ENCODE assay signal across 9 mouse cellular contexts in genomic region chr14:29267233-29267874, GRCm38 (mm10).
DNase-seq lines count a peak whose midpoint lies in the region; ATAC-seq and TF ChIP-seq lines count a peak whose summit lies in the region.
"Had no signal": no experiment of that assay in that cellular context is flagged by ENCODE, and none has a peak within 500 bp of the region (broad histone marks: within the 10 kb centered on the region; RNA-seq: fewer than 3 reads in every experiment).

No protein-coding gene starts in this region.

- no peaks in the 10 kb centered on the region for H3K27me3 ChIP-seq in forebrain, postnatal 0 days (ENCODE audit: insufficient read depth, low read length)
- H3K27me3 ChIP-seq in forebrain, embryonic 13.5 days = no peaks in the 10 kb centered on the region
- no peaks in the 10 kb centered on the region for H3K27me3 ChIP-seq in forebrain, embryonic 10.5 days (ENCODE audit: poor library complexity, severe bottlenecking)
- H3K27me3 ChIP-seq: lung, embryonic 15.5 days had no signal

- ATAC-seq in forebrain, postnatal 0 days = no peak
- no peak for ATAC-seq in forebrain, embryonic 13.5 days

- H3K9me3 ChIP-seq in forebrain, postnatal 0 days (ENCODE audit: low read length) = no peaks in the 10 kb centered on the region
- no peaks in the 10 kb centered on the region for H3K9me3 ChIP-seq in forebrain, embryonic 13.5 days (replicated peaks)
- H3K9me3 ChIP-seq in forebrain, embryonic 10.5 days = no peaks in the 10 kb centered on the region
- H3K9me3 ChIP-seq: lung, embryonic 15.5 days had no signal

- peak; percentile 18 for DNase-seq in forebrain, postnatal 0 days
- peak; percentile 8 for DNase-seq in right cerebral cortex, postnatal 4 days
- DNase-seq in right cerebral cortex, adult 18-20 months = no peak
- peak; percentile 37 to 57 for DNase-seq in kidney, postnatal 4 days
- no peak for DNase-seq in spleen, postnatal 36 days (ENCODE audit: low spot score in 2 of 2)
- no peak for DNase-seq in urinary bladder, postnatal 10 days (ENCODE audit: low spot score)
- DNase-seq in forebrain, embryonic 10.5 days (ENCODE audit: extremely low spot score, low spot score) = no peak

- WGBS in forebrain, postnatal 0 days = 59% methylated on average over 5 of the region's 5 CpGs
- WGBS in forebrain, embryonic 13.5 days = 66% methylated on average over 5 of the region's 5 CpGs
- WGBS in forebrain, embryonic 10.5 days = 74% methylated on average over 5 of the region's 5 CpGs

- H3K27ac ChIP-seq in forebrain, postnatal 0 days (ENCODE audit: low read depth, low read length) = no peak overlapping the region
- no peak overlapping the region for H3K27ac ChIP-seq in forebrain, embryonic 13.5 days
- no peak overlapping the region for H3K27ac ChIP-seq in forebrain, embryonic 10.5 days
- H3K27ac ChIP-seq: lung, embryonic 15.5 days had no signal

- no peak overlapping the region for H3K4me3 ChIP-seq in forebrain, postnatal 0 days (ENCODE audit: low read depth, low read length)
- H3K4me3 ChIP-seq in forebrain, embryonic 13.5 days = no peak overlapping the region
- H3K4me3 ChIP-seq in forebrain, embryonic 10.5 days = no peak overlapping the region
- H3K4me3 ChIP-seq: lung, embryonic 15.5 days had no signal

- H3K9ac ChIP-seq in forebrain, postnatal 0 days = no peak overlapping the region
- no peak overlapping the region for H3K9ac ChIP-seq in forebrain, embryonic 13.5 days
- H3K9ac ChIP-seq: lung, embryonic 15.5 days had no signal

- H3K4me2 ChIP-seq in forebrain, postnatal 0 days (ENCODE audit: low read depth) = no peak overlapping the region
- no peak overlapping the region for H3K4me2 ChIP-seq in forebrain, embryonic 13.5 days
- H3K4me2 ChIP-seq: lung, embryonic 15.5 days had no signal

- no peaks in the 10 kb centered on the region for H3K4me1 ChIP-seq in forebrain, postnatal 0 days (ENCODE audit: insufficient read depth)
- no peaks in the 10 kb centered on the region; the same call in 1 of the 2 replicates for H3K4me1 ChIP-seq in forebrain, embryonic 13.5 days
- H3K4me1 ChIP-seq in forebrain, embryonic 10.5 days = peaks cover 15% of the 10 kb centered on the region
- H3K4me1 ChIP-seq: lung, embryonic 15.5 days had no signal

- H3K36me3 ChIP-seq in forebrain, postnatal 0 days (ENCODE audit: insufficient read depth) = no peaks in the 10 kb centered on the region
- no peaks in the 10 kb centered on the region for H3K36me3 ChIP-seq in forebrain, embryonic 13.5 days (ENCODE audit: poor library complexity, severe bottlenecking)
- no peaks in the 10 kb centered on the region for H3K36me3 ChIP-seq in forebrain, embryonic 10.5 days (replicated peaks)
- H3K36me3 ChIP-seq: lung, embryonic 15.5 days had no signal

- TF ChIP-seq CTCF in forebrain, postnatal 0 days (IDR thresholded peaks at IDR 0.05; ENCODE audit: low read depth) = peak; percentile 54

Comparison
In these comparisons a context has a peak if more than half of its experiments do, and no peak if none do; other contexts are left out.
1. DNase-seq: peak in forebrain, postnatal 0 days (single experiment), right cerebral cortex, postnatal 4 days (single experiment) and kidney, postnatal 4 days (2 of 2); none in right cerebral cortex, adult 18-20 months (single experiment), spleen, postnatal 36 days (0 of 2), urinary bladder, postnatal 10 days (single experiment) and forebrain, embryonic 10.5 days (single experiment).